Mouse (Mus musculus) adrenal gland, adult (tissue): ENCODE results near the gene Lin52.

Source experiments
- DNase-seq, 2 experiments: peaks; one replicate each; pipeline ENCODE4 v3.0.0; 2022 to 2023; ENCODE audit warnings: low spot score in 1 of 2; ENCODE audit not compliant: inconsistent age in 2 of 2

The Lin52 gene

DNA sequence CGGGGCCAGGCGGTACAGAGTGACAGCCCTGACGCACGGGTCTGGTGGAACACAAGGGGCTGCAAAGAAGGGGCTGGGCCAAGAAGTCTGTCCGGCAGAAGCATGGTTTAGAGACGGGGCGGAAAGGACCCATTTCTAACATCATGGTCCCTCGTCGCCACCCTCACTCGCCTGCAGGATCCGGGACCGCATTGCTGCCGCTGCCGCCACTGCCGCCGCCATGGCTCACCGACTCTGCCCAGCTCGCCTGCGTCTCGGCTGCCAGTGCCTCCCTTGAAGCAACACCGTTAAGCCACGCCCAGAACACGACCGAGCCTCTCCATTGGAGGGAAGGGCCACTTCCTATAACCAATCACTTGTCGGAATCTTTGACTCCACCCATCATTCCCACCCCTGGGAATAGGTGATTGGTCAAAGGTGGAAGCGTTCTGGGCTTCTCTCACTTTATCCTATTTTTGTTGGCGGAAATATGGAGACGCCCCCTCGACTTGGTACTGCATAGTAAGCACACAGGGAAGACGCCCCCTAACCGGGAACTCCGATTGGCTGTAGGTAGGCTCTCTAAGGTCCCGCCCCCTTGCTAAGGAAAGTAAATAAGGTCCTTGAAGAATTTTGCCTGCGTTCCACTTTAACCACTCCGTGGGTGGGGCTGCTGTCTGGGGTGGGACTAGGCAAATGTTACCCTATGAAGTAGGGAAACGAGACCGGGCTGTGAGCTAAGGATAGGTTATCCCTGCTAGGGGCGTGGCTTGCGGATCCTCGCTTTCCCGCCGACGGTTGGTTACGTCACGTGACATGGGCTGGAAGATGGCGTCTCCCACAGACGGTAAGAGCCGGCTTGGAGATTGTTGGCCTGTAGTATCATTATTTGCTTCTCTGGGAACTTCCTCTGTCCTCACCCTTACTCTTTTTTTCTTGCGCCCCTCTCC lies at the start of gene Lin52, which contains the start of gene Aldh6a1:
Gene Lin52 (plus strand): TSS at position 705 of the 929 bp plus-strand sequence.
Gene Aldh6a1 (minus strand): TSS at position 287 of the 929 bp plus-strand sequence.
- peak; percentile 98 to 99 for DNase-seq

DNA sequence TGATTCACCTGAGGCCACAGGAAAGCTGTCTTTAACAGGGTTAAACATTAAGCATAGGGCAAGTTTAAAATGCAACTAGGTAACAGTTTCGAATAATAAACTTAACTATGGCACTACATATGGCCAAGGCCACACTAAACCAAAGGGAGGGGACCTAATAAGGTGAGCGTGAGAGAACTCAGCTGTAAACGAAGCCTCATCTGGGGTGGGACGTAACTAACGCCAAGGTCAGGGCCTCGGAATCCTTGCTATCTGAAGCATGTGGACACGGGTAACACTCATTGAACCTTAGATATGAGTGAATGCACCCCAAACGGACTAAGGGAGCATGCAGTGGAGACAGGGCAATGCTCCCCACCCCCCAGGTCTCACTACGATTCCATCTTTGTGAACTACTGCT lies 48.3 kb upstream of the Lin52 start:
- DNase-seq = no peak

DNA sequence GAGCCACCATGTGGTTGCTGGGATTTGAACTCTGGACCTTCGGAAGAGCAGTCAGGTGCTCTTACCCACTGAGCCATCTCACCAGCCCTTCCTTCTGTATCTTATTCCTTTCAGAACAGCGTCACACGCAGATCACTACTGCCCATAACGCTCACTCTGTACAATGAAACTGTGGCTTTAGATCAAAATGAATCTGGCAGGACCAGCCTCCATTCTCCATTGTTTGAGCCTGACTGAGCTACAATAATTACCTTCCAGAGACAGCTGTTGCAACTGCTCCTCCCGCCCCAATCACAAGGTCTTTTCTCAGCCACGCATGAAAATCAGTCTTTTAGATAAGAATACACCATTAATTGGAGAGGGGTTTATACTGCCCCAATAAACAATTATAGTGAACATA lies 46.7 kb upstream of the Lin52 start:
- DNase-seq = no peak

DNA sequence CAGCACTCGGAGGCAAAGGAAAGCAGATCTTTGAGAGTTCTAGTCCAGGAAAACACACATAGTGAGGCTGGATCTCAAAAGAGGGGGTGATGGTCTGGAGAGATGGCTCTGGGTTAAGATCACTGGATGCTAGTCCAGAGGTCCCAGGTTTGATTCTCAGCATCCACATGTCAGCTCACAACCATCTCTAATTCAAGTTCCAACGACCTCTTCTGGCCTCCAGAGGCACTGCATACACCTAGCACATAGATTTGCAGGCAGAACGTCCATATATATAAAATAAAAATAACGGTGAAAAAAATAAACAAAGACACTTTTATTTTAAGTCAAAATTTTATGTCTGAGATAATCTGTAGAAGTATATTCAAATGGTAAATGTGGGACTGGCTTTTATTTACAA lies 44.0 kb upstream of the Lin52 start:
- DNase-seq = no peak

DNA sequence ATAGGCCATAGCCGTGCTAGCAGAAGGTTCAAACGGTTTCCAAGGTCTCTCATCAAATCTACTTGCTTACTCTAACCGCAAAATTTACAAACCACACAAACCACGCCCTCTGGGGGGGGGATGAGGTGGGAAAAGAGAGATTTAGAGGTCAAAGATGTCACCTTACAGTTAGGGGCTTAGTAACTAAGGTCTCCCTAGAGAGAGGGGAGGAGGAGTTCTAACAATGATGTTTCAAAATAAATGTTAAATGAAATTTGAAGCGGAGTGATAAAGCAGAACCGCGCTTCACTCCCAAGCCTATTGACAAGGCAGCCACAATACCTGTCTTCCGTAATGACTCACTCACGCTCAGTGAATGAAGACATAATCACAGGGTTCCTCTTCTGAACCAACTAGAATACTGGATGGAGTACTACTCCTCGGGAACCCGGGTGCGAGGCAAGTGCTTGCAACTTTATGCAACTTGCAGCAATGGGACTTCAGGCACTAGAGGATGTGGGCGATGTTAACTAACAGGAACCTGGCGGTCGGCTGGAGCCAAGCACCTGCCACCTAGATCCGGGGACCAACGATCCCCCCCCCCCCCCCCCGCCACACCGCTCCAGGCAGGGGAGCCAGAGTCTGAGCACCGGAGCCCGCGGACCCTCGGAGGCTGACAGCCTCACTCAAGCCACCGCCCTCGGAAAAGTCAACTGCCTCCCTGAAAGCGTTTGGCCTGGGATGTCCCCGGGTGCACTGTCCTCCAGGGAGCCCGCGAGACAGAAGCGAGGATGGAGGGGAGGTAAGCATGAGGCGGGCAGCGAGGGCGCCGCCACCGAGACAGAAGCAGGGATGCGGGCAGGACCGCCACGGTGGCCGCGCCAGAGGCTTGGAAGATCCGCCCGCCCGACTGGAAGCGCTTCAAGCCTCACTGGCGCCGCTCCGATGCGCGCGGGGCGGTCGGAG lies 43.1 kb upstream of the Lin52 start:
- peak; percentile 41 to 73 for DNase-seq

DNA sequence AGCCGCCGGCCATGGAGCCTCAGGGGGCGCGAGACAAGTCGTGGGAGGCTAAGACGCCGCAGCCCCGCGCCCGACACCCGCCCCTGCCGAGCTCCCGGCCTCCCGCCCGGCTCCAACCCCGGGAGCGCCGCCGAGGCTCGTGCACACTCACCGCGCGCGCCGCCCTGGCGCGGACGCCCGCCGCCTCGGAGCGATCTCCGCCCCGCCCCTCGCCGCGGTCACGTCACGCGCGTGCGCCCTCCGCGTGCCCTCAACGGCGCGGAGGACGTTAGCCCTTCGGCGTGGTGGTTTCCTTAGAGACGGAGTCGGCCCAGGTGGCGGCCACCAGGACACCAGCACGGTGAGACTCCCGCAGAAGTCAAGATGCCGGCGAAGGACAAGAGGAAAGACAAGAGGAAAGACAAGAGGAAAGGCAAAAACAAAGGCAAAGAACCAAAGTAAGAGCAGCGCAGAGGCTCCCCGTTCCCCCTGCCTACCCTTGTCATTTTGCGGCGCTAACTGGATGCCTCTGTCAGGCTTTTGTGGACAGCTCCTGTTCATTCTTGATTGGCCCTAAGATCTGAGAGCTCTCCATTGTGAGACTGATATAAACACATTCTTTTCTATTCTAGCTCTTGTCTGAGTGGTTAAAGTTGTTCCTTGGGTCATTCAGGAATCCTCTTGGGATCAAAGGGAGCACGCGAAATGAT lies 42.3 kb upstream of the Lin52 start, which contains the start of the genes Entpd5 and Bbof1:
Gene Entpd5 (minus strand): TSS at position 211 of the 689 bp plus-strand sequence.
Gene Bbof1 (plus strand): TSS at position 253 of the 689 bp plus-strand sequence.
- peak; percentile 92 to 97 for DNase-seq

DNA sequence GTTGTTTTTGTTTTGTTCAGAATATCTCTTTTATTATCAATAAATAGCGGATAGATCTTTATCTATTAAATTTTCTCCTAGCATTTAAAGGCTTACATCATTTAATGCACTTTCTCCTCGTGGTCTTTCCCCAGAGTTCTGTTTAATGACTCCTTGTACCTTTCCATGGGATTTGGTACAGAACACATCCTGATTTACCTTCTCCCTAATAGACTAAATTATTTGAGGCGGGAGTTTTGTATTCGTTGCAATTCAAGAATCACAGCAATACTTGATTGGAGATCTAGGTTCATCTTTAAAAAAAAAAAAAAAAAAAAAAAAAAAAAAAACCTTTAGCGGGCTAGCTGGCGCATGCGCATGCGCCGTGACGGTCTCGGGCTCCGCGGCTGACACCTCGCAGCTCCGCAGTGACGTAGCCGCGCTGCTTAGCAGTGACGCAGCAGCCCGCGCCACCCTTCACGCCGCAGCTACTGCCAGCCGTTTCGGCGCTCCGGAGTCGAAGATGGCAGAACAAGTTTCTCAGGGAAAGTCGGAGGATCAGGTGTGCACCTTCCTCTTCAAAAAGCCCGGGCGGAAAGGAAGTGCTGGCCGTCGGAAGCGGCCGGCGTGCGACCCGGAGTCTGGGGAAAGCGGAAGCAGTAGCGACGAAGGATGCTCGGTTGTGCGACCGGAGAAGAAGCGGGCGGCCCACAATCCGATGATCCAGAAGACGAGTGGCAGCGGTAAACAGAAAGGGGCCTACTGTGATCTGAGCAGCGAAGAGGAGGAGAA lies 34.2 kb upstream of the Lin52 start, which contains the start of gene Rnf113a2:
Gene Rnf113a2 (plus strand): TSS at position 363 of the 771 bp plus-strand sequence.
- peak; percentile 88 to 95 for DNase-seq

DNA sequence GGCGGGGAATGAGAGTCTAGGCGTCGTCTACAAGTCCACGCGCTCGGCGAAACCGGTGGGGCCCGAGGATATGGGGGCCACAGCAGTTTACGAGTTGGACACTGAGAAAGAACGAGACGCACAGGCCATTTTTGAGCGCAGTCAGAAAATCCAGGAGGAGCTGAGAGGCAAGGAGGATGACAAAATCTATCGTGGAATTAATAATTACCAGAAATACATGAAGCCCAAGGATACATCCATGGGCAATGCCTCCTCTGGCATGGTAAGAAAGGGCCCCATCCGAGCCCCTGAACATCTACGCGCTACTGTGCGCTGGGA lies 33.7 kb upstream of the Lin52 start:
- no peak for DNase-seq

DNA sequence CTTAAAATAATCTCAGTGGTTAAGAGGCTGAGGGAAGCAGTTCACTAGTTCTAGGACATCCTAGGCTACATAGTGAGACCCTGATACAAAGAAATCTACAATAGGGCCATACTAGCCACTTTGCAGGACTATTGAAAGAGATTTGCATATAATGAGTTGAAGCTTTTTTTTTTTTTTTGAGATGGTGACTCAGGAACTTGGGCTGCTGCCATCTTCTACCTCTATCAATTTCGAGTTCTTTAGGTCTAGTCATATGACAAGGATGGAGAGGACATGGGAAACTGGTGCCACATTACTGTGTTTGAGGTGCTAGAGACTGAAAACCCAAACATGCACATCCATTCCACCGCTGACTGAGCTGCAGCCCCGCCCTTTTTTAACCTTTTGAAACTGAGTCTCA lies 27.2 kb upstream of the Lin52 start:
- DNase-seq = peak in 1 of 2 experiments; percentile 27

DNA sequence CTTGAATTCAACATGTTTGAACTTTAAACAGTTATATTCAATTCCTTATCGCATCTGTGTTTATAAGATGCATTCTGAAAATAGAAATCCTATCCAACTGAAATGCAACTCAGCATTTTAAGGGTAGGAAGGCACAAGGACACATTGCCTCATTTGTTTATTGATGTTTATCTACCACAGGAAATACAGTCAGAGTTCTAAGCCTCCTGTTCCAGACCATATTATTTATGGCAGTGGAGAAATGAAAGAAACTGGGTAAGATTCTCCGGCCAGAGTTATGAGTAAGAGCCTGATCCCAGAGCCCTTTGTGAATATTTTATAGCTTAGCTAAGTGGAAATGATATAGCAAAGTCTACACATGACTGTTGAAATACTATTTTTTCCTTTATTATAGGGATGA lies 21.4 kb upstream of the Lin52 start:
- DNase-seq = peak in 1 of 2 experiments; percentile 59

DNA sequence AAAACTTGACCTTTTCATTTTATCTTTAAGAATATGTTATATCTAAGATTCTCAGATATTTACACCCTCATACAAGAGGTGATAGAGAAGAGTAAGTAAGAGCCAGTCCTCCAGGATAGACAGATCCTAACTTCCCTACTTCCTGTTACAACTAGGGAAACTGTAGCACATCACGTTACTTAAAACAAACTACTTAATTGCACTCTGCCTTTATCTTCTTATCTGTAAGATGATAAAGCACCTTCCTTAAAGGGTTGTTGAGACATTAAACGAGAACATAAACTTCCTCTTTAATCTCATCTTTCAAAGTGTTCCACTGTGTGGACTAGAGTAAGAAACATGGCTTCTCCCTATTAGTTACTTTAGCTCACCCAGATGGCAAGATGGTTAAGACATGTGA lies 12.5 kb upstream of the Lin52 start:
- DNase-seq = no peak

DNA sequence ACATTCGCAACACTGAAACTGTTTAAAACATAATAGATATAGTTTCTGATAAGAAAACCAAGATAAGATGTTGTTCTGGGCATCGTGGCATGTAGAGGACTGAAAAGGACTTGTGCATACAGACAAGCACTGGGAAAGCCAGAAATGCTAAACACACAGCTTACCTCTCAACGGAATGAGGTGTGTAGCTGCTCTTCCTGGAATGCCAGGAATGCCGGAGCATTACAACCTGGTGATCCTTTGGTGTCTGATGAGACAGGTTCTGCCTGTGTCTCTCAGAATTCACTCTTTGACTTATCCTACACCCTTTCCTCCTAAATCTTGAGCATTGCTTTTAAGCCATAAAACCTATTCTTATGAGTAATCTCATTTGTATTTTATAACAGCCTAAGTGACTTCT lies 8.7 kb upstream of the Lin52 start:
- DNase-seq = no peak

DNA sequence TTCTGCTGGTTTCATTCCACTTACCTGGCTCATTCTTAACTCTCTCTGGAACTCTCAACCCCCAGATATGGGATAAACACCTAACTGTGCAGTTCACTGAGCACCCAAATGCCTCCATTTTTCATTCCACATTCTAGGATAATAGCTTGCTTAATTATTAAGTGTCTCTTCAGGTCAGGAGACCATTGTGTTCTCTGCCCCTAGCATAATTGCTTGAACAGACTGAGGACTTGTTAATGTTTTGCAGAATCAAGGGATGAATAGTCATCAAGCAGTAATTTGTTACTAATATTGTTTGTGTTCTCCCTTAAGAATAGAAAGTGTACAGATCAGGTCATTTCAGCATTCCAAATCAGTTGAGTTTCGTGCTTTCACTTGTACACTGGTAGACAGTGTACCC lies 3.8 kb upstream of the Lin52 start:
- DNase-seq = no peak

DNA sequence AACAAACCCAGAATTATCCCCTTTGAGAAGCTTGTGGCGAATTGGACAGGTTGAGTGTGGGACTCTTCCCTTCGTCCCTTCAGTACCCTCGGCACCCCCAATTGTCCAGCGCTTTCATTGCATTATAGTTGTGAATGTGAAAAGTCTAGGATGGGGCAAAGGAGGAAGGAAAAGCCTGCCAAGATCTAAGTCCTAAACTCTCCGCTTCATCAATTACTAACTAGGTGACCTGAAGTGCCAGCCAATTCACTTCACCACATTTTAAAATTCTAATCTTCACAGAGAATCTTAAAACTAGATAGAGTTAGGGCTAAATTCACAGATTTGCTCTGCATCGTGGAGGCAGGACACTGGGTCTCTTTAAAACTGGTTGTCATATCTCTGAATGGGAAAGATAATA lies 3.0 kb upstream of the Lin52 start:
- no peak for DNase-seq

DNA sequence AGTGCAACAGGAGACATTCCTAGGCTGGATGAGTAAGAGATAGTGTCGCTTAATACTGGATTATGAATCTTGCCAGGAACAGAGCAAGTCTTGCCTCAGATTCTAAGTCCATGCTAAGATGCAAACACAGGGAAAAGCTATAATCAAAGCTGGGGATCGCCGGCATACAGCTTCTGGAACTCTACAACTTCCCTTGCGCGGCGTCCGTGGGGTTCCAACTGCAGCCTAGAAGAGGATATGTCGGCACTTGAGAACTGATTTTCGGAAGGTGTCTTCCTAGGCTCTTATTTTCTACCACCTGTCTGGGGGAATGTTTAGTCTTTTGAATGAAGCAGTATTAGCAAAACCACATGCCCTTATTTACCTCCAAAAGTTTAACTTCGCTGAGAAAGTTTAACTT lies 1.3 kb upstream of the Lin52 start:
- DNase-seq = peak in 1 of 2 experiments; percentile 54

DNA sequence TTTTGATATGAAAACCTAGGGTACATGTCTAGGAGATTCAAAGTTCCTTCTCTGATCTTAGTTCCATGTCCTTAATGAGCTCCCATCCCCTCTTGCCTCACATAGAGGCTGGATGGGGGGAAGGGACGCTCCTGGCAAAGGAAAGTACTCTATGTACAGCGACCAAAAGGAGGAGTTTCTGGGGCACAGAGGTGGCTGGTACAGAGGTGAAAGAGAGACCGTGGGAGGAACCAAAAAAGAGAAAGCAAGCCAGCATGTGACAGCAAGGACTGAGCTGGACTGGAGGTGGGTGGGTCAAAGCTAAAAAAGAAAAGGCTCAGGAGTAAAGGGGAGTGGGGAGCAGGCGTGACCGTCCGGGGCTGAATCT lies 888 bp upstream of the Lin52 start:
- no peak for DNase-seq

DNA sequence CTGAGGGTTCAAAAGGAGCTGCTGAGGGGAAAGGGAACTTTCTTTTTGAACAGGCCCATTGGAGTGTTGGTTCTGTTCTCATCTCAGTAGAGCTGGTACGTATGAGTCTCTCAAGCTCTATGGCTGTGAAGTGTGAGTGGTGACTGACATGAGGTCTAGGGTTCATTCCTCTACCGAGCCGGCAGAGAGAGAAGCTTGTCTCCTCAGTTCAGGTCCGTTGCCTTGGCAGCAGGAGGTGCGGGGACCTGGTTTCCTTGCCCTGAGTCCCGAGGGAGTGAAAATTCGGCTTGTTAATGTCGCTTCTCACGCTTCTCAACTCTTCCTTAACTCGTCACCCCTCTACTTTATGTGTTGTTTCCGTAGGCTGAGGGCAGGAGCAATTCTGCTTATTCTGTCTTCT lies 579 bp downstream of the Lin52 start:
- DNase-seq = no peak

DNA sequence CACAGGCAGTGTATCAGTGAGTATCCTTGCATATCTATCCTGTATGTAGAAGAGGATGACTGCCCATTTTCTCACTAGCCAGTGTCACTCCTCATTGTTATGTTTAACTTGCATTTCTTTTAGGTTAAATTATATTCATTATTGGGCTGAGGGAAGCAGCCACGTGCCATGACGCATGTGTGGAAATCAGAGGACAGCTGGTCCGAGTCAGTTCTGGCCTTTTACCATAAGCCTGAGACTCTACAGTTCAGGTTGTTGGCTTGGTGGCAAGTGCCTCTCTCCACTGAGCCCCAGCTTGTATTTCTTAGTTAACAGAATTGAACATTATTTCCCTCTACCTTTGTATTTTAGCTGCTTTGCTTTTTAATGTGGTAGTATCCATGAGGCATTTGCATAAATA lies 5.7 kb downstream of the Lin52 start:
- no peak for DNase-seq

DNA sequence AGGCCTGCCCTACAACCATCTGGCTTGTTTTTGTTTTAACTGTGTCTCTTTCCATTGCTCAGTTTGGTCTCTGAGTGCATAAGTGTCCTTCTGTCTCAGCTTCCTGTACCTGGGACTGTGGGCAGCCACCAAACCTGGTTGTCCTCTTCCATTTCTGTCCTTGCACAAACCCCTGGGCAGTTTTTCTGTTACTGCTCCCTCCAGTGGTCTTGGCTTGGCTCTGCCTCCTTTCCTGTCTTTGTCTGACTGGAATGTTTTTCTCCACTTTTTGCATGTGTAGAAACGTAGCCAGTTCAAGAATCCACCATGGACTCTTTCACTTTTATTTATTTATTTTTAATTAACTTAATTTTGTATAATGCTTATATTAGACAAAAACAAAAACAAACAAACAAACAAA lies 8.6 kb downstream of the Lin52 start:
- no peak for DNase-seq

DNA sequence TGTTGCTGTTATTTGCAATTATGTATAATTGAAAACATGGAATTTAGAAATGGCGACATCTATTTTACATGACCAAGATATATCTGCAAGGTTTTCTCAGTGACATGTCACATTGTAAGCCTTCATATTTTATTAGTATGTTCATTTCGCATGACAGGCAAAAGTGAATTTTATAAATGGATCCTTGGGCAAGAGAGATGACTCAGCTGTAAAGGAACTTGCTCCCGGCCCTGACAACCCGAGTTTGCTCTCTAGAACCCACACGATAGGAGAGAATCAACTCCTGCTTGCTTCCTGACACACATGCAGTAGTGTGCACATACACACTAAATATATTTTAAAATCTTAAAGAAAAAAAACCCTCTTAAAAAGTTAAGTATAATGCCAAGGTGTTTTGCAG lies 10.2 kb downstream of the Lin52 start:
- peak; percentile 35 to 62 for DNase-seq
